Mouse (Mus musculus) kidney, adult 18-20 months (tissue): ENCODE measurements around the gene Eif4b.

Source experiments
- DNase-seq: peaks from one replicate; pipeline ENCODE4 v3.0.0; 2021

The Eif4b gene

GRCm38 (mm10) chr15:102073559-102074069, at the start of gene Eif4b:
Eif4b (plus strand) TSS chr15:102073773.
- DNase-seq, result peak; percentile 99

GRCm38 (mm10) chr15:102023888-102024287, 49.7 kb upstream of the Eif4b start:
- no peak for DNase-seq

- no peak for DNase-seq
Measured at GRCm38 (mm10) chr15:102025136-102025872, 48.3 kb upstream of the Eif4b start.

GRCm38 (mm10) chr15:102026430-102026829, 47.1 kb upstream of the Eif4b start:
- no peak for DNase-seq

GRCm38 (mm10) chr15:102028040-102028439, 45.5 kb upstream of the Eif4b start, which contains the start of gene Krt18:
Krt18 (plus strand) TSS chr15:102028180.
- DNase-seq, result peak; percentile 44

GRCm38 (mm10) chr15:102034121-102035053, 39.2 kb upstream of the Eif4b start:
- DNase-seq, result no peak

GRCm38 (mm10) chr15:102040277-102040676, 33.3 kb upstream of the Eif4b start:
- no peak for DNase-seq

- DNase-seq, result no peak
Measured at GRCm38 (mm10) chr15:102041951-102042350, 31.6 kb upstream of the Eif4b start.

GRCm38 (mm10) chr15:102044745-102045144, 28.8 kb upstream of the Eif4b start:
- no peak for DNase-seq

GRCm38 (mm10) chr15:102045691-102046090, 27.9 kb upstream of the Eif4b start:
- no peak for DNase-seq

- DNase-seq, result no peak
Measured at GRCm38 (mm10) chr15:102048006-102048405, 25.6 kb upstream of the Eif4b start.

- no peak for DNase-seq
Measured at GRCm38 (mm10) chr15:102049871-102050270, 23.7 kb upstream of the Eif4b start.

GRCm38 (mm10) chr15:102051920-102052683, 21.5 kb upstream of the Eif4b start:
- peak; percentile 52 for DNase-seq

- no peak for DNase-seq
Measured at GRCm38 (mm10) chr15:102056495-102057174, 16.9 kb upstream of the Eif4b start.

- peak; percentile 90 for DNase-seq
Measured at GRCm38 (mm10) chr15:102065661-102066325, 7.8 kb upstream of the Eif4b start.

- DNase-seq, result no peak
Measured at GRCm38 (mm10) chr15:102070476-102071467, 2.8 kb upstream of the Eif4b start.

GRCm38 (mm10) chr15:102072963-102073558, 512 bp upstream of the Eif4b start:
- no peak for DNase-seq

GRCm38 (mm10) chr15:102074070-102074731, 628 bp downstream of the Eif4b start:
- DNase-seq, result peak; percentile 68
